Mouse (Mus musculus) adrenal gland, postnatal 25 days (tissue): ENCODE results near the gene Cmss1. TPM values are rescaled to one million over a fixed set of nuclear protein-coding genes. Genes with fewer than 3 reads are reported as not detected.
A peak's percentile ranks its signal among the peaks of the same experiment; 100 is the strongest.

ENCODE experiments used
- DNase-seq: peaks from one replicate; pipeline ENCODE4 v3.0.0; 2021; ENCODE audit warnings: mixed read lengths
- total RNA-seq: library from RNA; stranded (reverse); gene quantifications from 2 replicates; pipeline ENCODE4 v1.2.3, GENCODE M21; 2021

Cmss1 gene
- total RNA-seq, 1 experiment from 2014 or later = 17.6 TPM

DNA sequence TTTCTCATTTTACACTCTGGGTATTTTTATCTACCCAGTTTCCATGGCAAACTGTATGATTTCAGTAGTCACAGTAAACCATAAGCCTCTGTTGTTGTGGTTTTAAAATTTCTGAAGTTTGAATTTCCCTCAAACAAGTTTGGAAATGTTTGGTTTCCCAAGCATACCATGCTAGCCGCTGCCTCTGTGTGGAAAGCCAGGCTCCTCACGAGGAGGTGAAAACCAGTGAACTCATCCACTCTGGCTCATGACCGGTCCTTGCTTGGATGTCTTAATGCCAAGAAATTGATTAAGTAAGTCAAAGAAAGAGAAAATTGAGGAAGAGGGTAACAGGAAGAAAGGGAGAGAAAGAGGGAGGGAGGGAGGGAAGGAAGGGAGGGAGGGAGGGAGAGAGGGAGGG, 48.4 kb downstream of the Cmss1 start:
- DNase-seq = no peak

GRCm38 (mm10) chr16:57556244-57556643, 50.4 kb downstream of the Cmss1 start:
- DNase-seq = no peak

DNA sequence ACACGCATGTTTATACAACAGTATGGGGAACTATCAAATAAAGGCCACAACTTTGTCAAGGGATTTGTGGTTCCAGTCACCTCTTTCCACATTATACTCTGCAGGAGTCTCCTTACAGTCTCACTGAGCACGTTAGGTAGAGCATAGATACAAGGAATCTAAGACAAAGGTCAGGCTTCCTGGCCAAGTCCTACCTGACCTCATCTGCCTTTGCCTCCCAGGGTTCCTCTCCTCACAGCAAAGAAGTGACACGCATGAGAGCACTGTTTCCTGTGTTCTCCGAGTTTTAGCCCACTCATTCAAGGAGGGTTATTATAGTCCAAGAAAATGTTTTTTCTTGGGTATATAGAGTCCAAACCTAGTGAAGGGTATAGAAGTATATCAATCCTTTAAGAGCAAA, 51.0 kb downstream of the Cmss1 start:
- no peak for DNase-seq

- DNase-seq = no peak
Measured at GRCm38 (mm10) chr16:57554886-57555400, 51.7 kb downstream of the Cmss1 start.

GRCm38 (mm10) chr16:57553235-57553634, 53.4 kb downstream of the Cmss1 start:
- no peak for DNase-seq

DNA sequence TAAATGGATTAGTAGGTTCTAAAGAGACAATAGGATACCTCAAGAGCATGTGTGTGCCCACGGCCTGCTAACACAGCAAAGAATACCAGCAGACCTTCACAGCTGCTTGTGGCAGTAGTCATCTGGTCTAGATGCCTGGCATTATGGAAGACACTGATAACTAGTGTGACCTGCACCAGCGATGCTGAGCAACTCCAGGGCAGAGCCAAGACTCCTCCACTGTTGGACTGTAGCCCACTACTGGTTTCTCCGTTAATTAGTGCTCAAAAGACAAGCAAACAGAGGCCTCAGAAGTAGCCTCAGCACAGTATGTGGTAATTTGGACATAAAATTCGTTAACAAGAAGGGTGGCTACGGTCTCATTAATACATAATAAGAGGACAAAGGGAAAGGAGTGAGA, 54.0 kb downstream of the Cmss1 start:
- DNase-seq = no peak

DNA sequence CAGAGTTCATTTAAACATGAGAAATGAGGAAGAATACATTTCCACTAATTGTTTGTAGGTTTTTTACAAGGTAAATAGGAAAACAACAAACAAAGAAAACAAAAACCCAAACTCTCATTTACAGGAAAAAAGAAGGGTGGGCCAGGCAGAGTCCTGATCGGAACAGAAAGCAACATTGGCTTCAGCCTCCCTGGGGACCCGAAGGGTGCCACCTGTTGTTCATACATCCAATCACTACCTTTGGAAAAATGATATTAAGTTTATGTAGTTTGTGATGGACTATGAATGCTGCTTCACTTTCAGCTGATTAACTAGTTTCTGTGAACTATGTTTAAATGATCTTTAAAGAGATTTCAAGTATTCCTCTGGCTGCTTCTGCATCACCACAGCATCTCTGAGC, 55.0 kb downstream of the Cmss1 start:
- DNase-seq = no peak

GRCm38 (mm10) chr16:57550817-57551216, 55.8 kb downstream of the Cmss1 start:
- DNase-seq = no peak

- no peak for DNase-seq
Measured at GRCm38 (mm10) chr16:57550088-57550487, 56.6 kb downstream of the Cmss1 start.

DNA sequence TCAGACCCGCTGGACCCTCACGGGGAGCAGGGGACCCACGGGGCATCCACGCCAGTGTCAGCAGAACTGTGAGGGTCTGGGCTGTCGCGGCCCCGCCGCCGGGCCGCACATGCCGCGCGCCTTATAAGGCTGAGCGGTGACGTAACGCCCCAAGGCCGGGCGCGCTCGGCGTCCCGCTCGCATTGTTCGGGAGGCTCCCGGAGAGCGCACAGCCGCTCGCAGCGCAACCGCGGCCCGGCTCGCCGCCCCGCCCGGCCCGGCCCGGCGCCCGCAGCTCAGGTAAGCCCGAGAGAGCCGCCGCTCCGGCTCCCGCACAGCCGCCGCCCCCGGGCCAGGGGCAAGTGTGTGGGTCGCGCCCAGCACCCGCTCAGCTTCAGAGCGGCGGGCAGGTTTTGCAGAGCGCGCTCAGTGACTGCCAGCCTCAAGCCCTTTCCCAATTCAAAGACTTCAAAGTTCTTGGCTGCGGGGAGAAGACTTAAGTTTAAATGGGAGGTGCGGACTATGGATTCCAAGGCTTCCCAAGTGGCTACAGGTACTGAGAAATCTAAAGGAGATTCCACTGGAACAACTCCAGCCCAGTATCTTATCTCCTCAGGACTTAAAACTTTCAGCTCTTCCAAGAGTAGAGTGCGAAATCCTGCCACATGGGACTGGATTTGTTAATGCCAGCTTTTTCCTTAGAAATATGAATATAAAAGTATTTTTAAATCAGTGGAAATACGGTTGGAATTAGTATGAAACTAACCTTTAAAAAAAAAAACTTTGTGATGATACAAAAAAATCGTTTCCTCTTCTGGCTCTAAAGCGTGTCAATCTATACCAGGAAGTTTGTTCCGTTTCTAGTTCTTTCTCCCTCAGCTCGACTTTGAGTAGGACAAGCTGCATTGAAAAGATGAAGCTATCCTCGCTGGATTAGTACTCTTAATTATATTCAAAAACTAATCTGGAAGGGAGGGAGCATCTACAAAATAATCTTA, 57.3 kb downstream of the Cmss1 start:
- DNase-seq = peak; percentile 81

GRCm38 (mm10) chr16:57548608-57549007, 58.1 kb downstream of the Cmss1 start:
- DNase-seq = no peak

DNA sequence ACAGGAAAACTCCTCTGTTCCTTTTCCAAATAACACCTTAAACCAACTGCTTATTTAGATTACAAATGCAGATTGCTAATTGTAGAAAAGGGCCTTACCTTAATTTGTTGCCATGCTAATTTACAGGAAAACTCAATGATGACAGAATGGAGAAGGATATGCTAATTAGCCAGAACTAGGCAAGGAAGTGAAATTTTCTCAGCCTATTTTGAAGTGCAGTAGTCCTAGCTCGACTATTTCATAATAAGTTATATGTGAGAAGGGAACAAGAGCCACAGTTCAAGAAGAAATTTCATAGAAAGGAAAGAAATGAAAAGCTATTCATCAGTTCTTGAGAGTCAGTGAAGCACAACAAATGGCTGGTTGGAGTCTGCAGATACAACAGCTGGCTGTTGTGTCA, 60.3 kb downstream of the Cmss1 start:
- DNase-seq = no peak

- no peak for DNase-seq
Measured at GRCm38 (mm10) chr16:57544441-57544840, 62.2 kb downstream of the Cmss1 start.

- DNase-seq = no peak
Measured at GRCm38 (mm10) chr16:57543243-57543642, 63.4 kb downstream of the Cmss1 start.

DNA sequence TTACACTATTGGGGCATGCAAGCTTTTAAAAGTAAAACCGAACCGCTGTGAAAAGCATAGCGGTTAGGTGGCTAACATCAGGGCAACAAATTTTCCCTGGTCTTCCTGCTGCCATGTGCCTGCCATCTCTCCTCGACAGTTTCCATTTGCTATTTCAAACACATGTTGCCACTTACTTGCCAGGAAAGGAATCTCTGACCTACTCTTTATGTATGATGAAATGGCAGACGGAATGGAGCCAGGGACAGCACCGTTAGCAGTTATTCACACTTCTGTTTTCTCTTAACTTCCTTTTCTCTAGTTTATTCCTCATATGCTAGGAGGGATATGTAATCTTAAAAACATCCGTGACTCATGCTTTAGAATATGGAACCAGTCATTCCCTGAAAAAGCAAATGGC, 70.2 kb downstream of the Cmss1 start:
- no peak for DNase-seq

GRCm38 (mm10) chr16:57534811-57535210, 71.9 kb downstream of the Cmss1 start:
- DNase-seq = no peak

GRCm38 (mm10) chr16:57534365-57534764, 72.3 kb downstream of the Cmss1 start:
- no peak for DNase-seq

GRCm38 (mm10) chr16:57532081-57532493, 74.6 kb downstream of the Cmss1 start:
- no peak for DNase-seq

- no peak for DNase-seq
Measured at GRCm38 (mm10) chr16:57530547-57530946, 76.1 kb downstream of the Cmss1 start.

GRCm38 (mm10) chr16:57528457-57528856, 78.2 kb downstream of the Cmss1 start:
- DNase-seq = no peak

GRCm38 (mm10) chr16:57526893-57527292, 79.8 kb downstream of the Cmss1 start:
- DNase-seq = no peak

GRCm38 (mm10) chr16:57525476-57525875, 81.2 kb downstream of the Cmss1 start:
- no peak for DNase-seq

DNA sequence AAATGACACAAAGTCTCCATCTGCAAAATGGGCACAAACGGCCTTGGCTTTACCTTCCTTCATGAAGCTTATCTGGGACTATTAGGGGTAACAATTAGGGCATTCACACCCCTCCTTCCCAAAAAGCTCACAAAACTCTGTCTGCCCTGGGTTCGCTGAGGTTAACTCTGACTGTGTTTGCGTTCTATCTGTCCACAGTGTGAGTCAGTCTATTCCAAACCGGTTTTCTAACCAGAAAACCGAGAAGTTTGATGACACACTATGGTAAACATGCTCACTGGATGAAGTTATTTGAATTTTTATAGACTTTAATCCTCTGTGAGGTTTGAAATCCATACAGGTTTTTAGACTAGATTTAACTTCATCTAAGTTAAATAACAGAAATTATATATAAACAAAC, 81.6 kb downstream of the Cmss1 start:
- DNase-seq = no peak

DNA sequence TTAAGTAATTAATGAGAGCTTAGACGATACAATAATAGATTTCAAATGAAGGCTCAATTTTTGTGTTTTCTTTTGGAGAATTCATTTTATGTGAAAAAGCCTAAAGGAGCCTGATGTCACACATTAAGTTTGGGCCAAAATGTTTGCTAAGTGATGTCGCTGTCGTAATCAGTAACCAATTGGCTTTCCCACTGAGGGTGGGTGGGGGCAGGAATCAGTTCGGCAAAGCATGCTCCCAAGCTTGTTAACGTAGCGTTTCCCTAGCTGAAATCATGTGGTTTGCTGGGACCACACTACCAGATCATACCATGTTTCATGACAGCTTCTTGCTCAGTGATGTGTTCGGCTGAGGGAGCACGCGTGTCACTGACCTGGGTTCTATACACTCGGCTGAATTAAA, 91.0 kb downstream of the Cmss1 start:
- DNase-seq = no peak
